Mouse (Mus musculus) embryonic facial prominence, embryonic 14.5 days (tissue): ENCODE results near the gene Ugt1a9. TPM values are rescaled to one million over a fixed set of nuclear protein-coding genes. Genes with fewer than 3 reads are reported as not detected.
"Not testable (repeated sequence)": the region's sequence is repeated elsewhere in the genome, so short reads cannot be mapped to it uniquely, and the experiment has no call there.

Experiments used
- ATAC-seq: fragments of 200-750 bp; cut with Nextera tagmentation; 2 replicates; pipeline ENCODE4 v1.8.0; 2017; ENCODE audit warnings: low read depth, moderate number of reproducible peaks, moderate TSS enrichment
- DNase-seq: peaks from one replicate; pipeline ENCODE4 v3.0.0-alpha.2; 2015; ENCODE audit warnings: low spot score
- H3K27ac ChIP-seq: fragments of 300-500 bp; sonication (generic); replicated peaks from 2 replicates; pipeline ENCODE4 v1.5.1; 2014; ENCODE audit warnings: low read depth, mild to moderate bottlenecking, low read length, moderate library complexity
- H3K27me3 ChIP-seq: fragments of 300-500 bp; sonication (generic); replicated peaks from 2 replicates; pipeline ENCODE4 v1.6.1; 2014; ENCODE audit warnings: low read length; ENCODE audit not compliant: control insufficient read depth, insufficient read depth
- H3K36me3 ChIP-seq: fragments of 300-500 bp; sonication (generic); 2 replicates; pipeline ENCODE4 v1.6.1; 2014; ENCODE audit warnings: low read length, mixed read lengths; ENCODE audit not compliant: control insufficient read depth, insufficient read depth
- H3K4me1 ChIP-seq: fragments of 300-500 bp; sonication (generic); 2 replicates; pipeline ENCODE4 v1.6.1; 2014; ENCODE audit warnings: antibody characterized with exemption, low read length; ENCODE audit not compliant: control insufficient read depth, insufficient read depth
- H3K4me2 ChIP-seq: fragments of 300-500 bp; sonication (generic); 2 replicates; pipeline ENCODE4 v1.6.1; 2014; ENCODE audit warnings: low read depth, mild to moderate bottlenecking, low read length, moderate library complexity, mixed read lengths
- H3K4me3 ChIP-seq: fragments of 300-500 bp; sonication (generic); 2 replicates; pipeline ENCODE4 v1.5.1; 2014; ENCODE audit warnings: low read depth, mild to moderate bottlenecking, low read length
- H3K9ac ChIP-seq: fragments of 300-500 bp; sonication (generic); 2 replicates; pipeline ENCODE4 v1.6.1; 2014; ENCODE audit warnings: low read depth, mild to moderate bottlenecking, low read length, moderate library complexity, mixed read lengths
- H3K9me3 ChIP-seq: fragments of 300-500 bp; sonication (generic); 2 replicates; pipeline ENCODE4 v1.6.1; 2016; ENCODE audit warnings: low read length; ENCODE audit not compliant: control insufficient read depth
- WGBS: fragments of 180-500 bp; shearing (Covaris S2); extraction: QIAGEN DNeasy Blood & Tissue Kit; methylation state at CpG from one replicate; pipeline ENCODE4 v1.1.7; 2014; 5-methylcytosine and 5-hydroxymethylcytosine counted together
- polyA plus RNA-seq: library from polyadenylated mRNA; unstranded; fragments of >200 nt; fragmentation: Nextera tagmentation; extraction: Ambion mirVana; gene quantifications from 2 replicates; pipeline ENCODE4 v1.2.1, GENCODE M21; 2014

The Ugt1a9 gene
- polyA plus RNA-seq, 1 experiment from 2014 or later: not detected

GRCm38 (mm10) chr1:88137264-88137663, 66.7 kb downstream of the Ugt1a9 start:
- no peaks in the 10 kb centered on the region for H3K27me3 ChIP-seq
- H3K27ac ChIP-seq: no peak overlapping the region
- H3K4me3 ChIP-seq: no peak overlapping the region
- H3K9me3 ChIP-seq: no peaks in the 10 kb centered on the region
- DNase-seq: no peak
- peaks cover 13% of the 10 kb centered on the region; the same call in 1 of the 2 replicates for H3K4me1 ChIP-seq
- no peak overlapping the region for H3K4me2 ChIP-seq
- no peak overlapping the region for H3K9ac ChIP-seq
- WGBS: 80% methylated on average over 3 of the region's 3 CpGs
- no peak for ATAC-seq
- H3K36me3 ChIP-seq: no peaks in the 10 kb centered on the region

DNA sequence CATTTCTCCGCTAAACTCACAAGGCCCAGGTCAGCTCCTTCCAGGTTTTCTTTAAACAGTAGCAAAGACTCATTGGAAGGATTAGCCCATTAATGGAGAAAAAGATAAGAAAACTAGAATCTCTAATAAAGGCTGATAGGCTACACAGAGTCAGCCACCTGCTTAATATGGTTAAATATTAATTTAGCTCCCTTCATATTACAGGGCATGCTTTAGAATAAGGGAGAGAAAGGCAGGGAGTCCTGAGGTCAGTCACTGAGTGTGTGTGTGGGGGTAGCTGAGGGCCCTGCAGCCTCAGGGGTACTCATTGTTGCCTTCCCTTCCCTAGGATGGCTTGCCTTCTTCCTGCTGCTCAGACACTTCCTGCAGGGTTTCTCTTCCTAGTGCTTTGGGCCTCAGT, 67.5 kb downstream of the Ugt1a9 start:
- Histone ChIP-seq H3K4me2 (no peak overlapping the region), H3K4me3 (no peak overlapping the region), H3K27me3 (no peaks in the 10 kb centered on the region), H3K27ac (no peak overlapping the region), H3K4me1 (peaks cover 13% of the 10 kb centered on the region; the same call in 1 of the 2 replicates), H3K36me3 (no peaks in the 10 kb centered on the region), H3K9me3 (no peaks in the 10 kb centered on the region), H3K9ac (no peak overlapping the region)
- DNase-seq: no peak
- no peak for ATAC-seq
- 88% methylated on average over 1 of the region's 1 CpGs for WGBS

- WGBS: 47% methylated on average over 1 of the region's 1 CpGs
- not testable (repeated sequence) for H3K4me3 ChIP-seq, H3K36me3 ChIP-seq, H3K27ac ChIP-seq, H3K9me3 ChIP-seq, H3K27me3 ChIP-seq, H3K4me2 ChIP-seq, DNase-seq, H3K9ac ChIP-seq, H3K4me1 ChIP-seq, ATAC-seq
Measured at GRCm38 (mm10) chr1:88140492-88140891, 69.9 kb downstream of the Ugt1a9 start.

DNA sequence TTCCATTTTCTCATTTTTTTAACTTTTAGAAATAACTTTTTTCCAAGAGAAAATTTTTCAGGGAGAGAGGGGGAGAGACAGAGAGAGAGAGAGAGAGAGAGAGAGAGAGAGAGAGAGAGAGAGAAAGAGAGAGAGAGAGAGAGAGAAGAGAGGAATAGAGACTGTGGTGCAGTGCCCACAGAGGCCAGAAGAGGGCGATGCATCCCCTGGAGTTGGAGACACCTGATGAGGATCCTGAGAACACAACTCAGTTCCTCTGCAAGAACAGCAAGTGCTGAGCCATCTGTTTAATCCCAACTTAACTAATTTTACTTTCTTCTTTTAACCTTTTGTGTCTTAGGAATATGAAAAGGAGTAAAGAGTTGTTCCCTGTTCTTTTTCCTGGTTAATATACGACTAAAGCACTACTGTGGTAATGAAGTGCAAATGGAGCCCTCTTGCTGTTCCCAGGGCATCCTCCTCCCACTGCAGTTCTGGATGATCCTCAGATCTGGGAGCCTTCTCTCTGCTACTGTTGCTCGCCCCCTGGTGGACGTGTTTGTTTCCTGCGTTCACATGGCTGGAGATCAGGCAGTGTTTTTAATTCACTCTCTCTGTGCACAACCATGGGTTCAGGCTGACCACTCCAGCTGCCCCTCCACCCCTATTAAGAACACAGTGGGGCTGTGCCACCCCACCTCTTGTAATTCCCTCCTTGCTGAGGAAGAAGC, 73.5 kb downstream of the Ugt1a9 start:
- H3K27me3 ChIP-seq, H3K36me3 ChIP-seq, H3K4me1 ChIP-seq, H3K27ac ChIP-seq, H3K9me3 ChIP-seq, H3K4me3 ChIP-seq, H3K4me2 ChIP-seq, H3K9ac ChIP-seq: not testable (repeated sequence)
- WGBS: 2% methylated on average over 4 of the region's 5 CpGs
- DNase-seq (peak; percentile 11), ATAC-seq (peak; percentile 67; the same call in 1 of the 2 replicates)

DNA sequence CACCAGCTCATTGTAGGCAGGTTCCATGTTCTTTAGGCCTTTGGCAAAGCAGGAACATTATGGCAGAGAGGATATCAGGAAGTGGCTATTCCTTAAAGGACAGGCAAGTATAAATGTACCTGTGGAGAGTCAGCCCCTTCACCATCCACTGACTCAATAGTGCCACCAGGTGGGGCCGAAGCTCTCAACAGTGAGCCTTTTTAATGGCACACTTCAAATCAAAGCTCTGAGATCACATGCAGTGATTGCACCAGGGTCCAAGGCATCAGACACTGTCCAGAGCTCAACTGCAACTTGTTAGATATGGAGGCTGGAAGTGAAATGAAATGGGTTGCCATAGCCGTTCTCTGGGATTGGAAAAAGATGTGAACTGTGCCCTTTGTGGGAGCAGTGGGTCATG, 74.7 kb downstream of the Ugt1a9 start:
- not testable (repeated sequence) for ATAC-seq, H3K4me2 ChIP-seq, H3K9me3 ChIP-seq, H3K9ac ChIP-seq, H3K27me3 ChIP-seq, H3K4me3 ChIP-seq, H3K27ac ChIP-seq, H3K36me3 ChIP-seq, H3K4me1 ChIP-seq
- DNase-seq: peak; percentile 3
- 47% methylated on average over 2 of the region's 2 CpGs for WGBS

GRCm38 (mm10) chr1:88150133-88150532, 79.5 kb downstream of the Ugt1a9 start:
- H3K27me3 ChIP-seq, H3K27ac ChIP-seq, H3K36me3 ChIP-seq, H3K4me1 ChIP-seq, H3K9me3 ChIP-seq, H3K4me3 ChIP-seq, H3K9ac ChIP-seq, ATAC-seq, DNase-seq, H3K4me2 ChIP-seq: not testable (repeated sequence)
- WGBS: no CpG with 5 or more reads among the region's 2 CpGs

DNA sequence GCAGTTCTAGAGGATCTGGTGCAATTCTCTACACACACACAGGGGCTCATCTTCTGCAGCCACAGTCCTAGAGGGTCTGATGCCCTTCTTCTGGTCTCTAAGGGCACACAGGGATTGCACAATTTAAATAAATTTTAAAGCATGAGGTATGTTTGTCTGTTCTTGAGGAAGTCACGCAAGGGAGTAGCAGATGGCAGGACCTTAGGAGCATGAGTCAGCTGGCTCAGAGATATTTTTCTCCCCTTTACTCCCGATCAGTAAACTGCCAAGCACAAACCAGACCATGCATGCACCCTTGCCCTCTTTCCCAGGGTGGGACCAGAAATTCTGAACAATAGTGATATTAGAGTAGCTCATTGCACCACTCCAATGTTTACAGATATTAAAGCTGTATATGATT, 87.8 kb downstream of the Ugt1a9 start:
- Histone ChIP-seq H3K27me3 (no peaks in the 10 kb centered on the region), H3K4me3 (no peak overlapping the region), H3K4me1 (no peaks in the 10 kb centered on the region), H3K27ac (no peak overlapping the region), H3K36me3 (no peaks in the 10 kb centered on the region), H3K9ac (no peak overlapping the region), H3K4me2 (no peak overlapping the region), H3K9me3 (no peaks in the 10 kb centered on the region)
- no peak for DNase-seq
- ATAC-seq: no peak
- 74% methylated on average over 2 of the region's 2 CpGs for WGBS

GRCm38 (mm10) chr1:88165711-88166110, 95.1 kb downstream of the Ugt1a9 start, which contains the start of gene Ugt1a5:
Ugt1a5 (plus strand) TSS chr1:88166012.
- Histone ChIP-seq H3K9ac (no peak within 1 kb of the TSS), H3K4me3 (no peak within 1 kb of the TSS), H3K4me1 (no peaks in the 10 kb centered on the region), H3K27ac (no peak within 1 kb of the TSS), H3K36me3 (no peaks in the 10 kb centered on the region), H3K4me2 (no peak within 1 kb of the TSS), H3K9me3 (no peaks in the 10 kb centered on the region), H3K27me3 (no peaks in the 10 kb centered on the region)
- WGBS: 79% methylated on average over 5 of the region's 5 CpGs
- ATAC-seq (no peak), DNase-seq (no peak)

DNA sequence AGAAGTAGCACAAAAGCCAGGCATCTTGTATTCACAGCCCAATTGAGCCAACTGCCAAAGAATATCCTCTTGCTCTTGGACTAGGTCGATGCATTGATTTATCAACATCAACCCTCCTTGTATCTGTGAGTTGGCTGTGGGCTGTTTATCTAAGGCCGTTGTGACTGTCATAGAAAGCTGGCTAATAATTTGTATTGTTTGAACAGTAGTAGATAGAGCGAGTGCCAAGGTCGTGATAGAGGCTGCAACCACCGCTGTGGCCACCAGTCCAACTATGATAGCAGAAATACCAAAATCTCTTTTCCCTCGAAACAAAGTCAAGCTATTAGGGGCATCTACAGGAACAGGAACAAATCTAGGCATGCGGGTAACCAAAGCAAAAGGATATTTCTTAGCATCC, 101.6 kb downstream of the Ugt1a9 start:
- H3K27me3 ChIP-seq, H3K4me1 ChIP-seq, H3K4me2 ChIP-seq, H3K9me3 ChIP-seq, ATAC-seq, H3K4me3 ChIP-seq, H3K27ac ChIP-seq, H3K36me3 ChIP-seq, H3K9ac ChIP-seq, DNase-seq: not testable (repeated sequence)
- WGBS: 92% methylated on average over 5 of the region's 7 CpGs
